Mouse (Mus musculus): Measurements from ENCODE around the gene Dmac1.
"Not testable (repeated sequence)": the region's sequence is repeated elsewhere in the genome, so short reads cannot be mapped to it uniquely, and the experiment has no call there.

The Dmac1 gene

GRCm38 (mm10) chr4:75278197-75279175, at the start of gene Dmac1:
Dmac1 (minus strand) TSS chr4:75278305.
- in situ Hi-C loops (cut with MboI; ENCODE audit: unreplicated experiment in 2 of 2): no loop called here

- in situ Hi-C loops (cut with MboI; ENCODE audit: unreplicated experiment in 2 of 2): no loop called here
Measured at GRCm38 (mm10) chr4:75315431-75315830, 37.3 kb upstream of the Dmac1 start.

DNA sequence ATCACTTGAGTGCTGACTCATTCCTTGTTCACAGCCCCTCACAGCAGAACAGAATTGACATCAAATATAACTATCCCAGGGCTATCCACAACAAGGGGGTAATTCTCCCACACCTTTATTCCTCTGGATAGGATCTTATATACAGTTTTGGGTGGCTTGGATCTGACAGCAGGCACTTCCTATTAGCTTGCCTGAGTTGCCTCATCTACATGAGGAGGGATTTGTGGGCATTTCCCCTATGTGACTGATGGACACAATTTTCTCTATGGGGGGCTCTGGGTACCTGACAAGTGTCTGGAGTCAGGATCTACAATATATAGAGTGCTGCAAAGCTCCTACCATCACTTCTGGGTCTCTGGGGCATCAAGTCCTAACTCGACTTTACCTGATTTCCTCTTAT, 36.9 kb upstream of the Dmac1 start:
- in situ Hi-C loops (cut with MboI; ENCODE audit: unreplicated experiment in 2 of 2): no loop called here

DNA sequence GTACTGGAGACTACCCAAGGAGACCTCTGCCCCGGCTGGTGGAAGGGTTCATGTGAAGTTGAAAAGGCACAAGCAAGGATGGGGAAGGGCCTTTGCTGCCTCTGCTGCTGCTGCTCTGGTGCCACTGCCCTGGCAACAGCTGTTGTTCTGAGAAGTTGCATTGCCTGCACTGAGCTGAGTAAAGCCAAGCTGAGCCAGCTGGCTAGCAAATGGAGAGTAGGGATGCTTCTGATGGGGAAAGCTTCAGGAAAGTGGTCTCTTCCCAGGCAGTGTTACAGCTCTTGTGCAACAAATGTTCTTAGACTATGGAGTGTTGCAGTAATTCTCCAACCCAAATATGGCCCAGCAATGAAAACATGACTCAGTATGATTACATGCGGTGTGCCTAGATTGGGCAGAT, 33.8 kb upstream of the Dmac1 start:
- in situ Hi-C loops (cut with MboI; ENCODE audit: unreplicated experiment in 2 of 2): no loop called here

GRCm38 (mm10) chr4:75311305-75311704, 33.2 kb upstream of the Dmac1 start:
- in situ Hi-C loops (cut with MboI; ENCODE audit: unreplicated experiment in 2 of 2): no loop called here

- in situ Hi-C loops (cut with MboI; ENCODE audit: unreplicated experiment in 2 of 2): no loop called here
Measured at GRCm38 (mm10) chr4:75300205-75300972, 22.3 kb upstream of the Dmac1 start.

DNA sequence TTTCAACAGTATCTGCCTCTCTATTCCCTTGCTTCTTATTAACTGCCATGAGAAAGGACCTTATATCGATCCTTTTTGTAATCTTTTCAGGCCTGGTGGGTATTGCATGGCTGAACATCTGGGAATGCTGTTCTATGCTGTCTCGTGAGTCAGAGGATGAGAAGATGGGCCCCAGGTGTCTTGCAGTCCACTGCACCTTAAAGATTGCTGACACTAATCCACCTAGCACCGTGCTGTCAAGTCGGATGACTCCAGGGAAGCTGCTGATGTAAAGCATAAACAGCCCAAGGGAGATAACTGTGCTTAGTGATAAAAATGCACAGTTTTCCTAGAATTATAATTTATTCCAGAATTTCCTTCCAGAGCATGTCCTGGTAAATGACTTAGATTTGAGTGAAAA, 14.2 kb upstream of the Dmac1 start:
- in situ Hi-C loops (cut with MboI; ENCODE audit: unreplicated experiment in 2 of 2): no loop called here

GRCm38 (mm10) chr4:75291142-75291541, 13.0 kb upstream of the Dmac1 start:
- in situ Hi-C loops (cut with MboI; ENCODE audit: unreplicated experiment in 2 of 2): no loop called here

- in situ Hi-C loops (cut with MboI; ENCODE audit: unreplicated experiment in 2 of 2): no loop called here
Measured at GRCm38 (mm10) chr4:75277467-75278196, 473 bp downstream of the Dmac1 start.

DNA sequence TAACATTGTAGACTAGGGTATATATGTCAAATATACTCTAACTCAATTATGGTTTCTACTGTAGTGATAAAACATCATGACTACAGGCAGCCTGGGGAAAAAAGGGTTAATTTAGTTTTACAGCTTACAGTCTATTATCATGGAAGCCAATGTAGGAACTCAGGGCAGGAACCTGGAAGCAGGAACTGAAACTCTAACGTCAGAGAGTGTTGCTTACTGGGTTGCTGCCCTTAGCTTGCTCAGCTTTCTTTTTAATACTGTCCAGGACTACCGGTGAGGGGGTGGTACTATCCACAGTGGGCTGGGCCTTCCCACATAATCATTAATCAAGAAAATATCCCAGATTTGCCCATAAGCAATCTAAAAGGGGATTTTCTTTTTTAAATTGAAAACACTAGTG, 2.4 kb downstream of the Dmac1 start:
- in situ Hi-C loops (cut with MboI; ENCODE audit: unreplicated experiment in 2 of 2): no loop called here

DNA sequence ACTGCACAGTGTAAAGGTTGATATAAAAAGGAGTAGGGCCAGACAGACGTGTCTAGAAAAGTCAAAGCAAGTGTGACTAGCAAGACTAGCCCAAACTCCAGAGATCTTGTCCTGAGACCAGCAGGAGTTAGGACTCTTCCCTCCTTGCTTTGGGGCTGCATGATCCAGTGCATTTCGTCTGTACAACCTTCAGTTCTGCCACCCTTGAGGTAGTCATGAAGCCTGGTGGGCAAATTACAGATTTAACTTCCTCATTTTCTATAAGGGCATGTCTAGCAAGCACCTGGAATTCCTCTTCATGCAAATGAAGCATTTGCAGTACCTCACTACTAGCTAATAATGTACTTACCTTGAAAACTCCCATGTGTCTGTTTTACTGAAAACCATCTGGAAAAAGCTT, 10.2 kb downstream of the Dmac1 start:
- in situ Hi-C loops (cut with MboI; ENCODE audit: unreplicated experiment in 2 of 2): loop anchor here (25.0 kb wide), 1 partner anchor 1006 kb away; no protein-coding TSS in a partner anchor

DNA sequence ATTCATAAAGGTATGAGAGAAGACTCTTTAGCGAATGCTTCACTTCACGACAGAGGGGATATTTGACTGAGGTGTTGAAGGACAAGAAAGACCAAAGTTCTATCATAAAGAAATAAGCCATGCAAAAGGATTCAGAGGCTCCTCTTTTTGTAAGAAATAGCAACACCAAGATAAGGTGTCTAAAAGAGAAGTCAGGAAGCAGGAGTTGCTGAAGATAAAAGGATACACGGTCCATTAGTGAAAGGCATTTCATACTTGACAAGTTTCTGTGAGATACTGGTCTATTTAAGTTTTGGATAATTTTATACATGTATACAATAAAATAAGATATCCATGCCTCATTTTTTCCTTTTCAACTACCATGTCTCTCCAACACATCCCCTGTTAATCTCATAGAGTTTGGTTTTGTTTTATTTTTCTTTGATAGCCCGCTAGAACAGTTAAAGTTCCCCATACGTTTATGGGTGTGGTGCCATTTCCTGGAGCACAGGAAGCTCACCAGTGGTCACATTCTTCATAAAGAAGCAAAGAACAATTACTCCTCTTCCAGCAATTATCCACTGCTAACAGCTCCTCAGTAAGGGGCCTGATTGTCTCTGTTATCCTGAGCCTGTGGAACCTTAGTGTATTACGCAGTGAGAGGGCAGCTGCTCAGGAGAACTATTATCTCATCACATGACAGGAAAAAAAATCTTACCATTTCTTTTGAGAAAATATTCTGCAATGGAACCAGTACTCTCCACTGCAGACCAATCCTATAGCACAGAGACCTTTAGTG, 11.1 kb downstream of the Dmac1 start:
- in situ Hi-C loops (cut with MboI; ENCODE audit: unreplicated experiment in 2 of 2): loop anchor here (25.0 kb wide), 1 partner anchor 1005 kb away; no protein-coding TSS in a partner anchor

DNA sequence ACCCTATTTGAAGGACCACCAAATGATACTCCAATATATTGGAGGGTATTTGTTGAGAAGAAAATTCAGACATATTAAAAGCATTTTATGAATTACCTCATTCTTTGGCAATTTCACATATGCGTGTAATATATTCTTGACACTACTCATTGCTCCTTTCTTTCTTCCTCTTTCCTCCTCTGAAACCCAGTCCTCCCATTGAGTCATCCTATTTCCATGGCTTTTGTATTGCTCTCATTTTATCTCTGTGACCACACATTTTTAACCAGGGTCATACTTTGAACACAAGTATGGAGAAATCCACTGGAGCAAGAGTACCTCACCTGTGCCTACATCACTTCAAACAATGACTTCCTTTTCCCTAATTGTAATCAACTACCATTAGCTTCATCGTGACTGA, 13.9 kb downstream of the Dmac1 start:
- in situ Hi-C loops (cut with MboI; ENCODE audit: unreplicated experiment in 2 of 2): loop anchor here (25.0 kb wide), 1 partner anchor 1002 kb away; no protein-coding TSS in a partner anchor

- in situ Hi-C loops (cut with MboI; ENCODE audit: unreplicated experiment in 2 of 2): loop anchor here (25.0 kb wide), 1 partner anchor 1001 kb away; no protein-coding TSS in a partner anchor
Measured at GRCm38 (mm10) chr4:75263556-75264129, 14.5 kb downstream of the Dmac1 start.

DNA sequence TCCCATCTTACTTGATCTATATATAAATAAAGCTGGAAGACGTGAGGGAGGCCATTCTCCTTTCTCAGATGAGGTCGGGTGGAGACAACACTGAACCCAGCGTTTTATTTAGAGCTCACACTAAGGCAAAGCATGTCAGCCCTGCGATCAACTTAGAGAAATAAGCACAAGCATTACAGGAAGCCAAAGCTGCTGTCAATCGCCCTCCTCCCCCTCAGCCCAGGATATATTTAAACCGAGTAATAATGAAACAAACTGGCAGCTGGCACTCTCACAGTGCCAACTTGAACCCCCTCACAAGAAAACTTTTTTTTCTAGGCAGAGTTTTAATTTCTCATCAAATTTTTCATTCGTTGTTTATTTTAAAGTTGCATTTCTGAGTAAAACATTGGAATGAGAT, 15.7 kb downstream of the Dmac1 start:
- in situ Hi-C loops (cut with MboI; ENCODE audit: unreplicated experiment in 2 of 2): loop anchor here (25.0 kb wide), 1 partner anchor 1000 kb away; no protein-coding TSS in a partner anchor

DNA sequence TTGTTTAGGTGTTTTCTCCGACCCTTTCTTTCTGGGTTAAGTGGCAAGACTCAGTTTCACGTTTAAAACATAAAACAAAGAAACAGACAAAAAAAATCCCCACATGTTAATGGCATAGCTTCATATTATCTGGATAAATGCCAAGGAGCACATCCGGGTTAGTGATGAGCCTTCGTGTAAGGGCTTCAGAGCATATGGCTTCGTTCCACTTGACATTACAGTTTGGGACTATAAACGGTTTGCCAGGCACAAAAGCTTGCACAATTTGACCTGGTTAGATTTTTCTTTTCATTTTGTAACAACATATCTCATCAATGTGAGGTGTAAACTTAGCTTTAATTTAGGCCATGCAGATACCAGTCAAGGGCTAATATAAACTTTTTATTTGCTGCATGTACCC, 17.9 kb downstream of the Dmac1 start:
- in situ Hi-C loops (cut with MboI; ENCODE audit: unreplicated experiment in 2 of 2): loop anchor here (25.0 kb wide), 1 partner anchor 998 kb away; no protein-coding TSS in a partner anchor

- in situ Hi-C loops (cut with MboI; ENCODE audit: unreplicated experiment in 2 of 2): loop anchor here (25.0 kb wide), 1 partner anchor 997 kb away; no protein-coding TSS in a partner anchor
Measured at GRCm38 (mm10) chr4:75259447-75259846, 18.7 kb downstream of the Dmac1 start.

DNA sequence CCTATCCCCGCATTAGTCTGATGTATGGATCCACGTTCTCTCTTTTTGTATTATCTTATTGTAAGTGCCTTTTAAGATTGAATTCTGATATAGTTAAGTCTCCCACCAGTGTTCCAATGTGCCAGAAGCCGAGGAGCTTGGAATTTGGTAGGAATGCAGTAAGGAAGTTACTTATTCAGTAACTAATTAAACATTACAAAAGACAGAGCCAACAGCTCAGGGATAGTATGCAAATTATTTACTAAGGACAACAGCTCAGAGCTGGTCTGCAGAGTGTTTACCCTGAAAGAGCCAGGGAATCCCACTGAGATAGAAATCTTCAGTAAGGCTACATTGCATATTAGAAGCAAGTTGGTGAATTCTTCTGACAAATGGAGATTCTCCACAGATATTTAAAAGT, 43.5 kb downstream of the Dmac1 start:
- in situ Hi-C loops (cut with MboI; ENCODE audit: unreplicated experiment in 2 of 2): not testable (repeated sequence)

Measured in v-Abl transformed pro-B cells (cell line).